Mouse (Mus musculus) heart, embryonic 15.5 days (tissue): ENCODE data around the gene Creb3. TPM values are rescaled to one million over a fixed set of nuclear protein-coding genes. Genes with fewer than 3 reads are reported as not detected.

Experiments
- ATAC-seq: fragments of 200-750 bp; cut with Nextera tagmentation; replicated peaks from 2 replicates; pipeline ENCODE4 v1.8.0; 2017; ENCODE audit warnings: low read depth, moderate TSS enrichment; ENCODE audit not compliant: insufficient number of reproducible peaks, insufficient read depth, low FRiP score
- H3K27ac ChIP-seq: fragments of 300-500 bp; sonication (generic); 2 replicates; pipeline ENCODE4 v1.5.1; 2015; ENCODE audit warnings: mild to moderate bottlenecking, inconsistent platforms
- H3K27me3 ChIP-seq: fragments of 300-500 bp; sonication (generic); 2 replicates; pipeline ENCODE4 v1.6.1; 2015; ENCODE audit warnings: inconsistent platforms
- H3K36me3 ChIP-seq: fragments of 300-500 bp; sonication (generic); 2 replicates; pipeline ENCODE4 v1.6.1; 2015; ENCODE audit warnings: mild to moderate bottlenecking, inconsistent platforms
- H3K4me1 ChIP-seq: fragments of 300-500 bp; sonication (generic); replicated peaks from 2 replicates; pipeline ENCODE4 v1.6.1; 2015; ENCODE audit warnings: inconsistent platforms
- H3K4me2 ChIP-seq: fragments of 300-500 bp; sonication (generic); 2 replicates; pipeline ENCODE4 v1.6.1; 2015; ENCODE audit warnings: inconsistent platforms, mild to moderate bottlenecking, moderate library complexity
- H3K4me3 ChIP-seq: fragments of 300-500 bp; sonication (generic); 2 replicates; pipeline ENCODE4 v1.5.1; 2015; ENCODE audit warnings: mild to moderate bottlenecking, inconsistent platforms
- H3K9ac ChIP-seq: fragments of 300-500 bp; sonication (generic); 2 replicates; pipeline ENCODE4 v1.6.1; 2015; ENCODE audit warnings: mild to moderate bottlenecking, inconsistent platforms
- H3K9me3 ChIP-seq: fragments of 300-500 bp; sonication (generic); replicated peaks from 2 replicates; pipeline ENCODE4 v1.6.1; 2016; ENCODE audit warnings: inconsistent platforms
- WGBS: fragments of 180-500 bp; shearing (Covaris S2); methylation state at CpG from one replicate; pipeline ENCODE4 v1.1.7; 2015; ENCODE audit warnings: mixed read lengths; 5-methylcytosine and 5-hydroxymethylcytosine counted together
- polyA plus RNA-seq: library from polyadenylated mRNA; unstranded; fragments of >200 nt; fragmentation: Nextera tagmentation; extraction: Ambion mirVana; gene quantifications from 2 replicates; pipeline ENCODE4 v1.2.1, GENCODE M21; 2015

Gene Creb3
- 53.1 and 61.3 TPM in 2 replicates for polyA plus RNA-seq

GRCm38 (mm10) chr4:43561997-43562768 lies at the start of gene Creb3, which contains the start of gene Tln1:
Gene Creb3, plus strand, starts transcription at chr4:43562332.
Gene Tln1, minus strand, starts transcription at chr4:43562691.
- under 1% methylated on average over 62 of the region's 62 CpGs for WGBS

GRCm38 (mm10) chr4:43512653-43513052 lies 49.5 kb upstream of the Creb3 start:
- H3K4me3 ChIP-seq = no peak overlapping the region
- 43% methylated on average over 7 of the region's 7 CpGs for WGBS
- peaks cover 35% of the 10 kb centered on the region for H3K4me1 ChIP-seq
- ATAC-seq = no peak
- H3K9me3 ChIP-seq = no peaks in the 10 kb centered on the region
- no peak overlapping the region for H3K4me2 ChIP-seq
- no peaks in the 10 kb centered on the region for H3K27me3 ChIP-seq
- H3K36me3 ChIP-seq = peaks cover 17% of the 10 kb centered on the region
- no peak overlapping the region for H3K27ac ChIP-seq
- no peak overlapping the region for H3K9ac ChIP-seq

More at GRCm38 (mm10) chr4:43561997-43562768, at the start of gene Creb3, which contains the start of gene Tln1:
- peaks cover 53% of the 10 kb centered on the region for H3K4me1 ChIP-seq
- H3K9me3 ChIP-seq = no peaks in the 10 kb centered on the region
- H3K4me2 ChIP-seq = peak within 1 kb of the TSS; percentile 78
- peak; percentile 87 for ATAC-seq
- H3K36me3 ChIP-seq = peaks cover 27% of the 10 kb centered on the region
- H3K27ac ChIP-seq = peak within 1 kb of the TSS; percentile 99
- H3K9ac ChIP-seq = peak within 1 kb of the TSS; percentile 94
- H3K4me3 ChIP-seq = peak within 1 kb of the TSS; percentile 73
- H3K27me3 ChIP-seq = no peaks in the 10 kb centered on the region

GRCm38 (mm10) chr4:43513300-43513699 lies 48.8 kb upstream of the Creb3 start:
- Histone ChIP-seq H3K36me3 (peaks cover 20% of the 10 kb centered on the region), H3K27me3 (no peaks in the 10 kb centered on the region), H3K27ac (no peak overlapping the region), H3K9me3 (no peaks in the 10 kb centered on the region), H3K4me1 (peaks cover 29% of the 10 kb centered on the region), H3K9ac (no peak overlapping the region), H3K4me3 (no peak overlapping the region), H3K4me2 (no peak overlapping the region)
- 89% methylated on average over 4 of the region's 4 CpGs for WGBS
- ATAC-seq = no peak

- no peak overlapping the region for H3K4me2 ChIP-seq
- no peak for ATAC-seq
- no peak overlapping the region for H3K9ac ChIP-seq
- H3K36me3 ChIP-seq = peaks cover 25% of the 10 kb centered on the region
- peaks cover 25% of the 10 kb centered on the region for H3K4me1 ChIP-seq
- H3K27ac ChIP-seq = no peak overlapping the region
- no peaks in the 10 kb centered on the region for H3K9me3 ChIP-seq
- H3K4me3 ChIP-seq = no peak overlapping the region
- 54% methylated on average over 4 of the region's 4 CpGs for WGBS
- H3K27me3 ChIP-seq = no peaks in the 10 kb centered on the region
Measured at GRCm38 (mm10) chr4:43513791-43514190, 48.3 kb upstream of the Creb3 start.

- no peak overlapping the region for H3K9ac ChIP-seq
- no peaks in the 10 kb centered on the region for H3K27me3 ChIP-seq
- no peak overlapping the region for H3K27ac ChIP-seq
- H3K4me1 ChIP-seq = peaks cover 43% of the 10 kb centered on the region
- 67% methylated on average over 11 of the region's 11 CpGs for WGBS
- H3K9me3 ChIP-seq = no peaks in the 10 kb centered on the region
- H3K4me3 ChIP-seq = no peak overlapping the region
- H3K36me3 ChIP-seq = peaks cover 30% of the 10 kb centered on the region
- H3K4me2 ChIP-seq = no peak overlapping the region
- no peak for ATAC-seq
Measured at GRCm38 (mm10) chr4:43515764-43516708, 46.1 kb upstream of the Creb3 start.

GRCm38 (mm10) chr4:43519551-43519950 lies 42.6 kb upstream of the Creb3 start:
- Histone ChIP-seq H3K9me3 (no peaks in the 10 kb centered on the region), H3K4me3 (peak overlapping the region; percentile 15; the same call in 1 of the 2 replicates), H3K9ac (peak overlapping the region; percentile 24; the same call in 1 of the 2 replicates), H3K4me2 (peak overlapping the region; percentile 78), H3K27ac (no peak overlapping the region), H3K27me3 (no peaks in the 10 kb centered on the region), H3K4me1 (peaks cover 65% of the 10 kb centered on the region), H3K36me3 (peaks cover 30% of the 10 kb centered on the region)
- no peak for ATAC-seq
- 32% methylated on average over 10 of the region's 10 CpGs for WGBS

- H3K27ac ChIP-seq = peak overlapping the region; percentile 86
- no peaks in the 10 kb centered on the region for H3K9me3 ChIP-seq
- 15% methylated on average over 6 of the region's 6 CpGs for WGBS
- H3K27me3 ChIP-seq = no peaks in the 10 kb centered on the region
- peaks cover 63% of the 10 kb centered on the region for H3K4me1 ChIP-seq
- H3K36me3 ChIP-seq = peaks cover 30% of the 10 kb centered on the region
- peak overlapping the region; percentile 78 for H3K4me2 ChIP-seq
- peak overlapping the region; percentile 15; the same call in 1 of the 2 replicates for H3K4me3 ChIP-seq
- peak overlapping the region; percentile 24; the same call in 1 of the 2 replicates for H3K9ac ChIP-seq
- ATAC-seq = 0 out of 2 replicates have a peak, but pooled peaks have one; percentile 6
Measured at GRCm38 (mm10) chr4:43519956-43520355, 42.2 kb upstream of the Creb3 start.

- no peak overlapping the region for H3K9ac ChIP-seq
- no peak overlapping the region for H3K27ac ChIP-seq
Measured at GRCm38 (mm10) chr4:43527880-43528279, 34.3 kb upstream of the Creb3 start.

GRCm38 (mm10) chr4:43528487-43528886 lies 33.6 kb upstream of the Creb3 start:
- no peak overlapping the region for H3K9ac ChIP-seq
- ATAC-seq = no peak
- H3K27ac ChIP-seq = no peak overlapping the region
- 79% methylated on average over 9 of the region's 9 CpGs for WGBS
- H3K27me3 ChIP-seq = no peaks in the 10 kb centered on the region
- no peak overlapping the region for H3K4me3 ChIP-seq
- H3K4me2 ChIP-seq = no peak overlapping the region
- peaks cover 24% of the 10 kb centered on the region for H3K4me1 ChIP-seq
- peaks cover 28% of the 10 kb centered on the region for H3K36me3 ChIP-seq
- no peaks in the 10 kb centered on the region for H3K9me3 ChIP-seq

More at GRCm38 (mm10) chr4:43527880-43528279, 34.3 kb upstream of the Creb3 start:
- WGBS = 62% methylated on average over 5 of the region's 5 CpGs
- no peaks in the 10 kb centered on the region for H3K27me3 ChIP-seq
- H3K9me3 ChIP-seq = no peaks in the 10 kb centered on the region
- no peak overlapping the region for H3K4me2 ChIP-seq
- H3K36me3 ChIP-seq = peaks cover 22% of the 10 kb centered on the region
- H3K4me3 ChIP-seq = no peak overlapping the region
- H3K4me1 ChIP-seq = peaks cover 28% of the 10 kb centered on the region
- no peak for ATAC-seq

GRCm38 (mm10) chr4:43530081-43530501 lies 32.0 kb upstream of the Creb3 start:
- Histone ChIP-seq H3K4me1 (peaks cover 16% of the 10 kb centered on the region), H3K9me3 (no peaks in the 10 kb centered on the region), H3K4me3 (no peak overlapping the region), H3K27me3 (no peaks in the 10 kb centered on the region), H3K27ac (peak overlapping the region; percentile 10), H3K36me3 (peaks cover 43% of the 10 kb centered on the region), H3K4me2 (no peak overlapping the region), H3K9ac (no peak overlapping the region)
- WGBS = 30% methylated on average over 8 of the region's 8 CpGs
- peak; percentile 31; the same call in 1 of the 2 replicates for ATAC-seq

GRCm38 (mm10) chr4:43530581-43530980 lies 31.6 kb upstream of the Creb3 start:
- no peak for ATAC-seq
- no peak overlapping the region for H3K4me3 ChIP-seq
- WGBS = 11% methylated on average over 7 of the region's 7 CpGs
- H3K4me1 ChIP-seq = peaks cover 16% of the 10 kb centered on the region
- no peaks in the 10 kb centered on the region for H3K27me3 ChIP-seq
- peak overlapping the region; percentile 10; the same call in 1 of the 2 replicates for H3K27ac ChIP-seq
- H3K4me2 ChIP-seq = no peak overlapping the region
- H3K36me3 ChIP-seq = peaks cover 48% of the 10 kb centered on the region
- no peaks in the 10 kb centered on the region for H3K9me3 ChIP-seq
- H3K9ac ChIP-seq = no peak overlapping the region
